Mouse (Mus musculus) layer of hippocampus, adult 2 months (tissue): ENCODE measurements around the gene Grifin. TPM values are rescaled to one million over a fixed set of nuclear protein-coding genes. Genes with fewer than 3 reads are reported as not detected.

ENCODE experiments used
- DNase-seq, 2 experiments: peaks; one replicate each; pipeline ENCODE4 v3.0.0; 2022; ENCODE audit warnings: low spot score in 2 of 2
- H3K27ac ChIP-seq: fragments of 200-600 bp; 2 replicates; pipeline ENCODE4 v1.8.1; 2022
- H3K4me3 ChIP-seq: fragments of 200-600 bp; 2 replicates; pipeline ENCODE4 v1.8.1; 2022; ENCODE audit warnings: mild to moderate bottlenecking
- CTCF ChIP-seq: fragments of 200-600 bp; conservative IDR thresholded peaks from 2 replicates; pipeline ENCODE4 v1.8.1; 2022; ENCODE audit warnings: antibody characterized with exemption, mild to moderate bottlenecking, moderate library complexity
- total RNA-seq, 2 experiments: library from RNA; stranded (reverse); gene quantifications; 2 replicates each; pipeline ENCODE4 v1.2.3; 2021

Gene Grifin
- total RNA-seq, 2 experiments from 2014 or later = not detected

DNA sequence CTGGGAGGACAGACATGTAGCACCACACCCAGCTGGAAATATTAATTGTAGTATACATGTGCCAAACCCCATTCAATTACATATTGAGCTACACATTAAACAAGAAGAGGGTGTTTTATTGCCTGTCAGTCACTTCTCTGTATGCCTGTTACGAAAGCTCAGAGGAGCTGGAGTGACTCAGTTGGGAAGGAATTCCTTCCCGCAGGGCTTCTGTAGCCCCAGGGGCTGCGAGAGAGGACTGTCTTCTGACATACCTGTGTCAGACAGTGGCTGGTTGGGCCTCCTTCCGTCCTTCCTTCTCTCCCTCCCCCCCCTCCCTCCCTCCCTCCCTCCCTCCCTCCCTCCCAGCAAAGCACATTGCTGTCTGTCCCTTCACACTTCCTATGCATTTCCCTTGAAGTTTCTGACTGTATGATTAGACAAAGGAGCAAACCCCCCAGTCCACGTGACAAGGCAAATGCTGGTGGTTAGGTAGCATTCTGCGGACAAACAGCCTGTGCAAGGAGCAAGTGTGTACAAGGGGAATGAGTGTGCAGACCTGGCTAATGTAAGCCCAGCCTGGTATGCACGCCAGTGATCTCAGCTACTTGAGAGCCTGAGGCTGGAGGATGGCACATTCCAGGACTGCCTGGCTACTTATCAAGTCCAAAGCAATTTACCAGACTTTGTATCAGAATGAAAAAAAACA, 49.9 kb downstream of the Grifin start:
- Histone ChIP-seq H3K27ac (no peak overlapping the region), H3K4me3 (no peak overlapping the region)
- no peak for DNase-seq
- no peak for TF ChIP-seq CTCF

DNA sequence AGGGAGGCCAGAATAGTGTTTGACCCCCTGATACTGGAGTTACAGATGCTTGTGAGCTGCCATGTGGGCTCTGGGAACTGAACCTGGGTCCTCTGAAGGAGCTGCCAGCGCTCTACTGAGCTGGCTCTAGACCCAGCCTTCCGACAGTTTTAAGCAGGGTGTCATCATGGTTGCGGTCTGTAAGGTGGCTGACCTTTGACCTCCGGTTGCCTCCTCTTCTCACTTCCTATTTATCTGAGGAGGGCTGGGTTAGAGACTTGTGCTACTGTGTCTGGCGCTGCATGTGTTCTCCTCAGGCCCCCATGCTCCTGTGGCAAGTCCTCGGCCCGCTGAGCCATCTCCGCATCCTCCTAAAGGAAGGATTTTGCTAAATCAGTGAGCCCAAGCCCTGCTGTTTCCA, 51.0 kb downstream of the Grifin start:
- TF ChIP-seq CTCF = no peak
- Histone ChIP-seq H3K4me3 (no peak overlapping the region), H3K27ac (no peak overlapping the region)
- no peak for DNase-seq

Other genes starting within 250 kb of the Grifin start
- gene Mad1l1, start 243.5 kb downstream of the Grifin start, total RNA-seq = 10 to 100 TPM; 14.3 to 18.1 TPM
- 1 to 10 TPM; 3.7 to 3.8 TPM for gene Nudt1, start 243.4 kb downstream of the Grifin start, total RNA-seq
- gene Mrm2, start 233.2 kb downstream of the Grifin start, total RNA-seq = 10 to 100 TPM in 1 of 2 experiments, 1 to 10 TPM in 1; 9.1 to 10.0 TPM
- gene Snx8, start 175.8 kb downstream of the Grifin start, total RNA-seq = 10 to 100 TPM in 1 of 2 experiments, 1 to 10 TPM in 1; 9.8 to 12.1 TPM
- 10 to 100 TPM; 83.9 to 86.7 TPM for gene Eif3b, start 145.7 kb downstream of the Grifin start, total RNA-seq
- not detected for gene Gm4869, start 119.4 kb downstream of the Grifin start, total RNA-seq
- 10 to 100 TPM; 19.5 to 22.0 TPM for gene Chst12, start 59.5 kb downstream of the Grifin start, total RNA-seq
- 10 to 100 TPM; 23.9 to 24.8 TPM for gene Lfng, start 42.2 kb upstream of the Grifin start, total RNA-seq
- gene Ttyh3, start 84.0 kb upstream of the Grifin start, total RNA-seq = 100 to 1,000 TPM; 187 to 201 TPM
- gene Iqce, start 137.3 kb upstream of the Grifin start, total RNA-seq = 10 to 100 TPM; 46.2 to 57.9 TPM
- 10 to 100 TPM; 20.2 to 21.1 TPM for gene Brat1, start 139.9 kb upstream of the Grifin start, total RNA-seq
- gene Amz1, start 159.1 kb upstream of the Grifin start, total RNA-seq = 10 to 100 TPM; 13.8 to 13.9 TPM